Mouse (Mus musculus) stomach, postnatal 0 days (tissue): ENCODE results near the gene Gm49368. TPM values are rescaled to one million over a fixed set of nuclear protein-coding genes. Genes with fewer than 3 reads are reported as not detected.

Experiments used
- ATAC-seq: fragments of 200-750 bp; cut with Nextera tagmentation; 2 replicates; pipeline ENCODE4 v1.8.0; 2017; ENCODE audit not compliant: low FRiP score, low TSS enrichment
- DNase-seq: peaks from one replicate; pipeline ENCODE4 v3.0.0-alpha.2; 2016; ENCODE audit warnings: low spot score
- H3K27ac ChIP-seq: fragments of 300-500 bp; sonication (generic); replicated peaks from 2 replicates; pipeline ENCODE4 v1.5.1; 2014; ENCODE audit warnings: mild to moderate bottlenecking, control low read depth
- H3K27me3 ChIP-seq: fragments of 300-500 bp; sonication (generic); 2 replicates; pipeline ENCODE4 v1.6.1; 2014; ENCODE audit warnings: low read length; ENCODE audit not compliant: control insufficient read depth, insufficient read depth
- H3K36me3 ChIP-seq: fragments of 300-500 bp; sonication (generic); 2 replicates; pipeline ENCODE4 v1.6.1; 2014; ENCODE audit warnings: low read length, mixed read lengths; ENCODE audit not compliant: control insufficient read depth, insufficient read depth
- H3K4me1 ChIP-seq: fragments of 300-500 bp; sonication (generic); replicated peaks from 2 replicates; pipeline ENCODE4 v1.6.1; 2014; ENCODE audit warnings: antibody characterized with exemption; ENCODE audit not compliant: control insufficient read depth, insufficient read depth
- H3K4me2 ChIP-seq: fragments of 300-500 bp; sonication (generic); replicated peaks from 2 replicates; pipeline ENCODE4 v1.6.1; 2014; ENCODE audit warnings: low read depth, mild to moderate bottlenecking, control low read depth, moderate library complexity
- H3K4me3 ChIP-seq: fragments of 300-500 bp; sonication (generic); 2 replicates; pipeline ENCODE4 v1.5.1; 2014; ENCODE audit warnings: low read depth, low read length, control low read depth
- H3K9ac ChIP-seq: fragments of 300-500 bp; sonication (generic); 2 replicates; pipeline ENCODE4 v1.6.1; 2014; ENCODE audit warnings: mild to moderate bottlenecking, low read length, control low read depth, mixed read lengths
- H3K9me3 ChIP-seq: fragments of 300-500 bp; sonication (generic); 2 replicates; pipeline ENCODE4 v1.6.1; 2016; ENCODE audit warnings: low read length; ENCODE audit not compliant: control insufficient read depth
- CTCF ChIP-seq: IDR thresholded peaks from 2 replicates; pipeline ENCODE4 v1.5.1; 2016; ENCODE audit warnings: antibody characterized with exemption, low read depth, mild to moderate bottlenecking, moderate library complexity
- EP300 ChIP-seq: optimal IDR thresholded peaks from 2 replicates; pipeline ENCODE3; 2016; ENCODE audit warnings: antibody characterized with exemption
- WGBS: fragments of 180-500 bp; shearing (Covaris S2); extraction: QIAGEN DNeasy Blood & Tissue Kit; methylation state at CpG from one replicate; pipeline ENCODE4 v1.1.7; 2014; 5-methylcytosine and 5-hydroxymethylcytosine counted together
- polyA plus RNA-seq: library from polyadenylated mRNA; unstranded; fragments of >200 nt; fragmentation: Nextera tagmentation; extraction: Ambion mirVana; gene quantifications from 2 replicates; pipeline ENCODE4 v1.2.1, GENCODE M21; 2015

Gene Gm49368
- polyA plus RNA-seq, 1 experiment from 2014 or later, result not detected

- Histone ChIP-seq H3K27me3 (no peaks in the 10 kb centered on the region), H3K36me3 (no peaks in the 10 kb centered on the region), H3K27ac (no peak overlapping the region), H3K4me3 (no peak overlapping the region), H3K9me3 (no peaks in the 10 kb centered on the region), H3K4me2 (no peak overlapping the region), H3K9ac (no peak overlapping the region), H3K4me1 (no peaks in the 10 kb centered on the region)
- no peak for TF ChIP-seq EP300
- DNase-seq (no peak), ATAC-seq (no peak)
- 86% methylated on average over 7 of the region's 7 CpGs for WGBS
Measured at GRCm38 (mm10) chr7:128107462-128107861, 45.0 kb downstream of the Gm49368 start.

- Histone ChIP-seq H3K27me3 (no peaks in the 10 kb centered on the region), H3K4me2 (no peak overlapping the region), H3K4me3 (no peak overlapping the region), H3K36me3 (no peaks in the 10 kb centered on the region), H3K9ac (no peak overlapping the region), H3K4me1 (no peaks in the 10 kb centered on the region), H3K27ac (no peak overlapping the region), H3K9me3 (no peaks in the 10 kb centered on the region)
- DNase-seq (no peak), ATAC-seq (no peak)
- 49% methylated on average over 2 of the region's 2 CpGs for WGBS
- TF ChIP-seq CTCF, result no peak
- TF ChIP-seq EP300, result no peak
Measured at GRCm38 (mm10) chr7:128110314-128110713, 47.8 kb downstream of the Gm49368 start.

GRCm38 (mm10) chr7:128112131-128112530 is 49.6 kb downstream of the Gm49368 start:
- TF ChIP-seq CTCF, result no peak
- no peak for TF ChIP-seq EP300
- peak; percentile 9 for DNase-seq
- H3K27me3 ChIP-seq, result no peaks in the 10 kb centered on the region
- H3K36me3 ChIP-seq, result no peaks in the 10 kb centered on the region
- H3K9ac ChIP-seq, result no peak overlapping the region
- no peaks in the 10 kb centered on the region for H3K4me1 ChIP-seq
- H3K27ac ChIP-seq, result no peak overlapping the region
- H3K4me3 ChIP-seq, result no peak overlapping the region
- H3K4me2 ChIP-seq, result no peak overlapping the region
- WGBS, result 90% methylated on average over 11 of the region's 11 CpGs
- no peaks in the 10 kb centered on the region for H3K9me3 ChIP-seq
- ATAC-seq, result no peak

DNA sequence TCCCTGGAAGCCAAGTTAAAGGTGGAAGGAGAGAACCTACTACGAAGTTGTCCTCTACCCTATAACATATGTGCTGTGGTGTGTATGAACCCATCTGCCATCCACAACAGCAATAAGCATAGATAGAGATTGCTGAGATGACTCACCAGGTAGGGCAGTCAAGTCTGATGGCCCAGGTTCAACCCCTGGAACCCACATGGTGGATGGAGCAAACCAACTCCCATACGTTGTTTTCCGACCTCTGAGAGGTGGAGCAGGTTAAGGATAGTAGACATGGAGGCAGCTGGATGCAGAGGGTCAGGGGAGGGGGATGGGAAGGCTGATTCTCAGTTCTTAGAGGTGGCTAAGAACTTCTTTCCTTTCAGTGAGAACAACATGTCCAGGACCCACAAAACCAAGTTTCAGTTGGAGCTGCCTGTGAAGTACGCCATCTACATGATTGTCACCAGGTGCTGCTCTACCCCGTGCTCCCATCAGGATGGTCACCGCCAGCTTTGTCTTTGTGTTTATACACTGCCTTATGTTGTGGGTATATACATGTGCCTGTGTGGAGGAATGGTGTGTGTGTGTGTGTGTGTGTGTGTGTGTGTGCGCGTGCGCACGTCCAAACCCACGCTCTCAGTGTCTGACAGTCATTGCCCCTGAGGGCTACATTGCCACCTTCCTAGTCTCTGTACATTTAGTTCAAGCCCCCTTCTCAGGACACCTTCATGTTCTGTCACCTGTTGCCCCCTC is 52.1 kb downstream of the Gm49368 start:
- H3K27ac ChIP-seq, result no peak overlapping the region
- no peak overlapping the region for H3K9ac ChIP-seq
- H3K9me3 ChIP-seq, result no peaks in the 10 kb centered on the region
- no peak overlapping the region for H3K4me3 ChIP-seq
- no peak for ATAC-seq
- TF ChIP-seq EP300, result no peak
- no peak for TF ChIP-seq CTCF
- H3K36me3 ChIP-seq, result no peaks in the 10 kb centered on the region
- 90% methylated on average over 11 of the region's 11 CpGs for WGBS
- no peaks in the 10 kb centered on the region for H3K27me3 ChIP-seq
- DNase-seq, result no peak
- no peak overlapping the region for H3K4me2 ChIP-seq
- no peaks in the 10 kb centered on the region for H3K4me1 ChIP-seq

- TF ChIP-seq EP300 (no peak), CTCF (no peak)
- WGBS, result 79% methylated on average over 5 of the region's 5 CpGs
- Histone ChIP-seq H3K36me3 (no peaks in the 10 kb centered on the region), H3K4me3 (no peak overlapping the region), H3K27me3 (no peaks in the 10 kb centered on the region), H3K4me1 (no peaks in the 10 kb centered on the region), H3K9ac (no peak overlapping the region), H3K4me2 (no peak overlapping the region), H3K27ac (no peak overlapping the region), H3K9me3 (no peaks in the 10 kb centered on the region)
- ATAC-seq (no peak), DNase-seq (no peak)
Measured at GRCm38 (mm10) chr7:128115211-128115958, 52.9 kb downstream of the Gm49368 start.

- H3K4me2 ChIP-seq, result no peak overlapping the region
- TF ChIP-seq EP300 (no peak), CTCF (no peak)
- H3K4me3 ChIP-seq, result no peak overlapping the region
- peak; percentile 5 for DNase-seq
- no peaks in the 10 kb centered on the region for H3K27me3 ChIP-seq
- H3K27ac ChIP-seq, result no peak overlapping the region
- no peaks in the 10 kb centered on the region for H3K36me3 ChIP-seq
- WGBS, result 95% methylated on average over 5 of the region's 5 CpGs
- H3K9me3 ChIP-seq, result no peaks in the 10 kb centered on the region
- H3K4me1 ChIP-seq, result no peaks in the 10 kb centered on the region
- no peak overlapping the region for H3K9ac ChIP-seq
- no peak for ATAC-seq
Measured at GRCm38 (mm10) chr7:128116396-128116795, 53.9 kb downstream of the Gm49368 start.
